Mouse (Mus musculus) liver, postnatal 0 days (tissue): ENCODE measurements around the gene Fmn2. TPM values are rescaled to one million over a fixed set of nuclear protein-coding genes. Genes with fewer than 3 reads are reported as not detected.

Experiments
- ATAC-seq: fragments of 200-750 bp; cut with Nextera tagmentation; 2 replicates; pipeline ENCODE4 v1.8.0; 2017; ENCODE audit warnings: mild to moderate bottlenecking, moderate library complexity
- DNase-seq: peaks from one replicate; pipeline ENCODE4 v3.0.0-alpha.2; 2016
- H3K27ac ChIP-seq: fragments of 300-500 bp; sonication (generic); 2 replicates; pipeline ENCODE4 v1.5.1; 2014; ENCODE audit warnings: antibody characterized with exemption, moderate library complexity, mild to moderate bottlenecking, low read depth
- H3K27me3 ChIP-seq: fragments of 300-500 bp; sonication (generic); 2 replicates; pipeline ENCODE4 v1.6.1; 2014; ENCODE audit warnings: low read length, control low read depth, mixed read lengths; ENCODE audit not compliant: insufficient read depth
- H3K36me3 ChIP-seq: fragments of 300-500 bp; sonication (generic); replicated peaks from 2 replicates; pipeline ENCODE4 v1.6.1; 2014; ENCODE audit warnings: mild to moderate bottlenecking, control low read depth, low read length, moderate library complexity, mixed read lengths; ENCODE audit not compliant: insufficient read depth
- H3K4me1 ChIP-seq: fragments of 300-500 bp; sonication (generic); 2 replicates; pipeline ENCODE4 v1.6.1; 2014; ENCODE audit warnings: antibody characterized with exemption, mild to moderate bottlenecking, control low read depth; ENCODE audit not compliant: insufficient read depth
- H3K4me2 ChIP-seq: fragments of 300-500 bp; sonication (generic); 2 replicates; pipeline ENCODE4 v1.6.1; 2014; ENCODE audit warnings: low read depth, mild to moderate bottlenecking, low read length, moderate library complexity, mixed read lengths
- H3K4me3 ChIP-seq: fragments of 300-500 bp; sonication (generic); 2 replicates; pipeline ENCODE4 v1.5.1; 2014; ENCODE audit warnings: low read depth, low read length
- H3K9ac ChIP-seq: fragments of 300-500 bp; sonication (generic); replicated peaks from 2 replicates; pipeline ENCODE4 v1.6.1; 2014; ENCODE audit warnings: mild to moderate bottlenecking, moderate library complexity
- H3K9me3 ChIP-seq: fragments of 300-500 bp; sonication (generic); 2 replicates; pipeline ENCODE4 v1.6.1; 2016; ENCODE audit warnings: mild to moderate bottlenecking, control low read depth, low read length, mixed read lengths
- CTCF ChIP-seq: sonication (generic); IDR thresholded peaks from 2 replicates; pipeline ENCODE4 v1.5.1; 2016; ENCODE audit warnings: antibody characterized with exemption, low read depth
- EP300 ChIP-seq: IDR thresholded peaks from 2 replicates; pipeline ENCODE4 v1.6.1; 2016; ENCODE audit warnings: antibody characterized with exemption, low read depth, mild to moderate bottlenecking
- whole genome bisulfite sequencing: fragments of 180-500 bp; shearing (Covaris S2); extraction: QIAGEN DNeasy Blood & Tissue Kit; methylation state at CpG from one replicate; pipeline ENCODE4 v1.1.7; 2014; ENCODE audit not compliant: insufficient replicate concordance; 5-methylcytosine and 5-hydroxymethylcytosine counted together
- polyA plus RNA-seq: library from polyadenylated mRNA; unstranded; fragments of >200 nt; fragmentation: Nextera tagmentation; extraction: Ambion mirVana; gene quantifications from 2 replicates; pipeline ENCODE4 v1.2.1, GENCODE M21; 2015

Gene Fmn2
- 0.09 and 0.11 TPM in 2 replicates for polyA plus RNA-seq

DNA sequence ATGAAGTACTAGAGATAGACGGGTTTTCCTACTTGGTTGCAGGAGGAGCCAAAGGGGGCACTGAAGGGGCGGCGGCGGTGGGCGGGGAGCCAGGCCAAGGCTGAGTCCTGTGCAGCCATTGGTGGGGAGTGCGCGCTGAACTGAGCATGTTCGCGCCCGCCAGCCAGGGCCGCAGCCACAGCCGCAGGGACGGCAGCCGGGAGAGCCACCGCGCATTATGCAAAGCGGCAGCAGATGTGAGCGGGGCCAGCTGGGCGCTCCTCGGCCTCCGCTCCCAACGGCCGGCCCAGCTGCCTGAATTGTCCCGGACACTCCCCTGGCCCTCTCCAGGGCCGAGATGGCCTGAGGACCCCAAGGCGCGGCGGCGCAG is at the start of gene Fmn2:
TSS of gene Fmn2 (plus strand) at position 165 of the 370 bp plus-strand sequence.
- Histone ChIP-seq H3K9ac (no peak within 1 kb of the TSS), H3K9me3 (no peaks in the 10 kb centered on the region), H3K36me3 (no peaks in the 10 kb centered on the region), H3K27ac (no peak within 1 kb of the TSS), H3K27me3 (peaks cover 27% of the 10 kb centered on the region), H3K4me3 (peak within 1 kb of the TSS; percentile 48), H3K4me2 (peak within 1 kb of the TSS; percentile 70), H3K4me1 (peaks cover 8% of the 10 kb centered on the region; the same call in 1 of the 2 replicates)
- 0% methylated on average over 29 of the region's 29 CpGs for WGBS
- ATAC-seq (peak; percentile 49), DNase-seq (peak; percentile 55)
- TF ChIP-seq EP300 = no peak
- no peak for TF ChIP-seq CTCF

DNA sequence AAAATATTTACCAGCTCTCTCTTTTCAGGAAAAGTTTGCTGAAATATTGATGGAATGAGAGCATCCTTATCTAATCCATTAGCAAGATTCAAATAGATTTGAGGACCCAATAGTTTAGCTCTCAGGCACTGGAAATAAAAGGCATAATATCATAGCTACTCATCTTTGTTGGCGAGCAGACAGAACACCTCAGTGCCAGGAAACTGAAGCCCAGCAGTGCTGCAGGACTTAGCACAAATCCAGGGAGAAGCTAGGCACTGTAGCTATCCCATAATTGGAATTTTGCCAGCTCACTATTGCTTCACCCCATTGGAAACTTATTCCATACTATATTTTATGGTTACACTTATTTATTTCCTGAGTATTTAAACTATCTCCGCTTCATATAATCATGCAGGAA is 46.5 kb upstream of the Fmn2 start:
- TF ChIP-seq EP300 = no peak
- no peak for TF ChIP-seq CTCF
- 78% methylated on average over 2 of the region's 2 CpGs for WGBS
- H3K4me2 ChIP-seq = no peak overlapping the region

DNA sequence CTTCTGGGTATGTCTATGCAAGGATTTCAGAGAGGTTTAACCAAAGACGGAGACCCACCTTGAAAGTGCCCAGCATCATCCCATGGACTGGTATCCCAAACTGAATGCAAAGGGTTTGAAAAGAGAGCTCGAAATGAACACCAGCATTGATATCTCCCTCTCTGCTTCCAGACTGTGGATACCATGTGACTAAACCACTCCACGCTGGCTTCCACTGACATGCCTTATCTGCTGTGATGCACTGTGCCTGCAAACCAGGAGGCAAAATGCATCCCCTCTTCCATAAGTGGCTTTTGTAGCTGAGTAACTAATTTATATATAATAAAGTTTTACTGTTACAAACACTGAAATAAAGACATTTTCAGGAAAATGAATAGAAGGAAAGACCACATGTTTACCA is 36.2 kb upstream of the Fmn2 start:
- Histone ChIP-seq H3K4me1 (no peaks in the 10 kb centered on the region), H3K4me2 (no peak overlapping the region), H3K9me3 (no peaks in the 10 kb centered on the region), H3K27ac (no peak overlapping the region), H3K36me3 (no peaks in the 10 kb centered on the region), H3K27me3 (no peaks in the 10 kb centered on the region), H3K4me3 (no peak overlapping the region), H3K9ac (no peak overlapping the region)
- TF ChIP-seq CTCF (no peak), EP300 (no peak)
- 58% methylated on average over 3 of the region's 3 CpGs for WGBS
- ATAC-seq (no peak), DNase-seq (no peak)

More for the DNA sequence above, 46.5 kb upstream of the Fmn2 start:
- DNase-seq = no peak
- H3K36me3 ChIP-seq = no peaks in the 10 kb centered on the region
- no peaks in the 10 kb centered on the region for H3K9me3 ChIP-seq
- no peak overlapping the region for H3K4me3 ChIP-seq
- no peaks in the 10 kb centered on the region for H3K4me1 ChIP-seq
- no peak overlapping the region for H3K9ac ChIP-seq
- H3K27me3 ChIP-seq = no peaks in the 10 kb centered on the region
- no peak overlapping the region for H3K27ac ChIP-seq
- no peak for ATAC-seq

DNA sequence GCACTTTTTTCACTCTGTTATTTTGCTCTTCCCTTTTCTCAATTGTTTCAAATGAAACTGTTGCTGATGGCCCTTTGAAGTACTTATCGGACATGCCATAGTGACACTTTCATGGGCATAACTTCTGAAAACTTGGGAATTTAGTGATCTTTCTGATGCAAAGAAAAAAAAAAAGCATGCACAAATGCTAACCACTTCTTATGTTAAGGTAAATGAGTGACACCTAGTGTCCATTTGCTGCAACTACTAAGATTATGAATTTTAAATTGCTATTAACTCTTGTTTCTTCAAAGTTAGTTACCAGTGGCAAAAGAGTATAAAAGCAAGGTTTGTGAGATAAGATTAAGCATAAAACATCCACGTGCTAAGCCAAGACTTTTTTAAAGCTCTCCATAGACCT is 35.4 kb upstream of the Fmn2 start:
- no peaks in the 10 kb centered on the region for H3K36me3 ChIP-seq
- no peaks in the 10 kb centered on the region for H3K9me3 ChIP-seq
- H3K4me1 ChIP-seq = no peaks in the 10 kb centered on the region
- no peak for ATAC-seq
- WGBS = 25% methylated on average over 2 of the region's 2 CpGs
- H3K27me3 ChIP-seq = no peaks in the 10 kb centered on the region
- no peak overlapping the region for H3K4me3 ChIP-seq
- H3K9ac ChIP-seq = no peak overlapping the region
- H3K4me2 ChIP-seq = no peak overlapping the region
- peak; percentile 66 for TF ChIP-seq CTCF
- no peak for TF ChIP-seq EP300
- no peak overlapping the region for H3K27ac ChIP-seq
- no peak for DNase-seq

DNA sequence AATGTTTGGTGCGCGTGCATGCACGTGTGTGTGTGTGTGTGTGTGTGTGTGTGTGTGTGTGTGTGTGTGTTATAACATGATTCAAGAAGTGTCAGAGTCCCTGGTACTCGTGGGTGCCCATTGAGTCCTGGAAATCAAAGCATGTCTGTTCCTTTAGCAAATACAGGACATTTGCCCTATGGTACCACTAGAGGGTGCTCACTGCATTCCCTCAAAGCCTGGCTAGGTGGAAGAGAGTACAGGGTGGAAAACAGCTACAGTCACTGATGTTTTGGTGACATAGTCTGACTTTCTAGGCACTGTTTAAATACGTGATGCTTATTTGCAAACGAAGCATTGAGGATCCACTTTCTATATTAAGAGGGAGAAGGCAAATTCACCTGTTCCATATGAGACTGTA is 31.9 kb upstream of the Fmn2 start:
- no peak overlapping the region for H3K9ac ChIP-seq
- DNase-seq (peak; percentile 32), ATAC-seq (peak; percentile 61)
- TF ChIP-seq EP300 (no peak), CTCF (peak; percentile 93)
- no peaks in the 10 kb centered on the region for H3K27me3 ChIP-seq
- no peaks in the 10 kb centered on the region for H3K4me1 ChIP-seq
- H3K4me2 ChIP-seq = no peak overlapping the region
- H3K4me3 ChIP-seq = no peak overlapping the region
- H3K36me3 ChIP-seq = no peaks in the 10 kb centered on the region
- WGBS = 7% methylated on average over 6 of the region's 6 CpGs
- H3K27ac ChIP-seq = no peak overlapping the region
- no peaks in the 10 kb centered on the region for H3K9me3 ChIP-seq

DNA sequence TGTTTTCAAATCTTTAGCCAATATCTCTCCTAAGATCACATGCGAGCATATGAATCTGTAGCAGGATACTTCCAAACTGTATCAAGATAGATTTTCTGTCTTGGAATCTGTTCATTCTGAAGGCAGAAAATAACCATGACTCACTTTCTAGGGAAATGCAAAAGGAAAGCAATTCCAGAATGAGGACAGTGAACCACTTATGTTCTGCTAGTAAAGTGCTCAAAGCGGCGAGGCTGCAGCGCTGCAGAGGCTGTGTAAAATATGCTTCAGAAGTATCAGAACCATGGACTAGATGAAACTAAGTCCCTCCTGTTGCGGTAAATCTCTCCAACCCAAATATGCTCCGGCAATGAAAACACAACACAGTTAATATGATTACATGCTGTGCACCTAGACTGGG is 19.1 kb upstream of the Fmn2 start:
- TF ChIP-seq EP300 (no peak), CTCF (no peak)
- Histone ChIP-seq H3K4me2 (no peak overlapping the region), H3K27me3 (no peaks in the 10 kb centered on the region), H3K4me3 (no peak overlapping the region), H3K36me3 (no peaks in the 10 kb centered on the region), H3K27ac (no peak overlapping the region), H3K9me3 (no peaks in the 10 kb centered on the region), H3K4me1 (no peaks in the 10 kb centered on the region), H3K9ac (no peak overlapping the region)
- ATAC-seq (no peak), DNase-seq (no peak)
- 78% methylated on average over 6 of the region's 6 CpGs for WGBS

DNA sequence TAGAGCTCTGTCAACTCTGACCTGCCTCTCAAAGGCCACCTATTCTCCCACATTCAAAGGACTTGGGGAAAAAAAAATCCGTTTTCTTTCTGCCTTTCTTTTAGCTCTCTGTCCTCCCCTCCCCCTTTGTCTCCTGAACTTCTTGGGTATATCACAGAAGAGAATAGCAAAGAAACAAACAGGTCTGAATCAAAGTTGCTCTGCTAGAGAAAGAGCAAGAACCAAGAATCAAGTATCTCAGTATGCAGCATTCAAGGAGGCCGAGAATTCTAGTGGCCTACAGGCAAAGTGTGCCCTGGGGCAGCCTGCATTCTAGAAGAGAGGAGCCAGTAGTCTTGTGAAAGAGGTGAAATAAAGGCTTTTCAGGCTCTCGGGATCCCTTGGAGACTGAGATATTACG is 1.6 kb upstream of the Fmn2 start:
- Histone ChIP-seq H3K27ac (no peak overlapping the region), H3K4me3 (no peak overlapping the region), H3K4me2 (no peak overlapping the region), H3K9me3 (no peaks in the 10 kb centered on the region), H3K4me1 (peaks cover 8% of the 10 kb centered on the region; the same call in 1 of the 2 replicates), H3K36me3 (no peaks in the 10 kb centered on the region), H3K27me3 (peaks cover 27% of the 10 kb centered on the region), H3K9ac (no peak overlapping the region)
- DNase-seq (no peak), ATAC-seq (no peak)
- TF ChIP-seq CTCF (no peak), EP300 (no peak)
- WGBS = 66% methylated on average over 4 of the region's 4 CpGs
